Mouse (Mus musculus): ENCODE data around the gene Ddx59. TPM values are rescaled to one million over a fixed set of nuclear protein-coding genes. Genes with fewer than 3 reads are reported as not detected.

Gene Ddx59
- polyA plus RNA-seq, 1 experiment, result 1.9 TPM

DNA sequence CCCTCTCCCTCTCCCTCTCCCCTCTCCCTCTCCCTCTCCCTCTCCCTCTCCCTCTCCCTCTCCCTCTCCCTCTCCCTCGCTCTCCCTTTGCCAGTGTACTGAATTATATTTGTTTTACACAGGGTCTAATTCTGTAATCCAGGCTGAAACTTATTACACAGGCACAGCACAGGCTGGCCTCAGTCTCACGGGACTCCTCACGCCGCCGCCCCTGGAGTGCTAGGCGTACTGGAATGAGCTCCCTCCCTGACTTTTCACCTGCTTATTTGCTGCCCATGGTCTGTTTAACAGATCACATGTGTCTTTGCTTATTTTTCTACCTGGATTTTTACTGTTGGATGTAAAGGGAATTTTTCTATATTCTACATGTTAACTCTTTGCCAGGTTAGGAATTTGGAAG, 28.2 kb upstream of the Ddx59 start:
- TF ChIP-seq CTCF (IDR thresholded peaks at IDR 0.05; ENCODE audit: extremely low read depth, insufficient read depth, insufficient read length, insufficient replicate concordance) (no peak), POLR2A (IDR thresholded peaks at IDR 0.05; ENCODE audit: low read depth, low read length) (no peak)
- Histone ChIP-seq H3K27me3 (ENCODE audit: control insufficient read depth, insufficient read depth, low read length) (no peaks in the 10 kb centered on the region), H3K4me3 (ENCODE audit: extremely low read depth, insufficient read depth, insufficient read length) (no peak overlapping the region), H3K36me3 (ENCODE audit: control insufficient read depth, insufficient read depth, low read length) (no peaks in the 10 kb centered on the region), H3K4me1 (ENCODE audit: control insufficient read depth, insufficient read depth, insufficient read length) (no peaks in the 10 kb centered on the region), H3K27ac (ENCODE audit: insufficient read depth, low read length) (no peak overlapping the region)
- WGBS, result 88% methylated on average over 5 of the region's 6 CpGs
- no peak for DNase-seq (ENCODE audit: low read depth in 1 of 2, low spot score in 2 of 2)

DNA sequence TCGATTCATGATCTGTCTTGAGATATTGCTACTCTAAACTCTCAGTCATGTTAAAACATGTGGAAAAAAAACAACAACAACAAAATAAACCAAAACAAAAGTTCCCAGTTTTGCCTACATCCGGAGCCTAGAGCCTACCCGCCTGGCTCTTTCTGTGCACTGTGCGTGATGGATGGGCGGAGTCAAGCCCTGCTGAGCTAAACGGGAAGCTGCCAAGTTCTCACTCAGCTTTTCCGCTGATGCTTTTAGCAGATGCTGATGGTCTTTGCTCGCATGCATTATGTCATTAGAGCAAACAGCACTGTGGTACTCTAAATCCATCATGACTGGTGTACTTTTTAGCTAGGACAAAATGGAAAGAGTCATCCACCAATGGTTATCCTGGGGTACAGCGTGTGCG, 20.6 kb upstream of the Ddx59 start:
- no peak for DNase-seq (ENCODE audit: low read depth in 1 of 2, low spot score in 2 of 2)
- TF ChIP-seq CTCF (IDR thresholded peaks at IDR 0.05; ENCODE audit: extremely low read depth, insufficient read depth, insufficient read length, insufficient replicate concordance) (no peak), POLR2A (IDR thresholded peaks at IDR 0.05; ENCODE audit: low read depth, low read length) (no peak)
- H3K4me1 ChIP-seq (ENCODE audit: control insufficient read depth, insufficient read depth, insufficient read length), result no peaks in the 10 kb centered on the region
- no peak overlapping the region for H3K27ac ChIP-seq (ENCODE audit: insufficient read depth, low read length)
- no peak overlapping the region for H3K4me3 ChIP-seq (ENCODE audit: extremely low read depth, insufficient read depth, insufficient read length)
- no peaks in the 10 kb centered on the region for H3K36me3 ChIP-seq (ENCODE audit: control insufficient read depth, insufficient read depth, low read length)
- WGBS, result 34% methylated on average over 10 of the region's 10 CpGs
- H3K27me3 ChIP-seq (ENCODE audit: control insufficient read depth, insufficient read depth, low read length), result no peaks in the 10 kb centered on the region

DNA sequence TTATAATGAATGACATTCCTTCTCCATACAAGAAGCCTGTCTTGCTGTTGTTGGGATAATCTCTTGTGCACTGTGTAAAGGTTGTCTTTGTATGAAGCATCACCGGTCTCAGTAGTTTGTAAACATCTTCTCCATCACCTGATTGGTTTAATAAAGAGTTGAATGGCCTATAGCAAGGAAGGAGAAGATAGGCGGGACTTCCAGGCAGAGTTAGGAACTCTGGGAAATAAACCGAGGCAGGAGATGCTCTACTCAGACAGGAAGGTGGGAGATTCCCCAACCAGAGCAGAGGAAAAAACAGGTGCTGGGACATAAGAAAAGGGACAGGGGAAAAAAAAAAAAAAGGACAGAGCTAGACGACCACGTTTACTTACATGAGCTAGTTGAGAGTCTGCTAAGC, 20.0 kb upstream of the Ddx59 start:
- 59% methylated on average over 5 of the region's 5 CpGs for WGBS
- no peak overlapping the region for H3K4me3 ChIP-seq (ENCODE audit: extremely low read depth, insufficient read depth, insufficient read length)

DNA sequence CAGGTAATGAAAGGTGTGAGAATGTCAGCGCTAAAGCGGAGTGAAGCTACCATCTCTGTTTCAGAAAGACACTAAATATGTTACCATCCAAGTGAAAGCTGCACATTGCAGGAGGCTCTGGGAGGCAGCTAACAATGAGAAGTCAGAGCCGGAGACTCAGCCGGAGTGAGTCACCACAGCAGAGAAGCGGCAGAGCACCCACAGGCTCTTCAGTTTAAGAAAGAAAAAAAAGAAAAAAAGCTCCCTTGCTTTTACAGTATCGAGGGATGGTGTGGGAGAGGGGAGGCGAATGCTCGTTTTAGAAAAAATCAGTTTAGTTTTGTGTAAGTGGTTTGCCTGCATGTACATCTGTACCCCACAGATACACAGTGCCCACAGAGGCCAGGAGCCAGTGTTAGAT, 13.8 kb upstream of the Ddx59 start:
- H3K27ac ChIP-seq (ENCODE audit: insufficient read depth, low read length), result no peak overlapping the region
- WGBS, result 82% methylated on average over 8 of the region's 8 CpGs
- H3K4me3 ChIP-seq (ENCODE audit: extremely low read depth, insufficient read depth, insufficient read length), result no peak overlapping the region
- H3K27me3 ChIP-seq (ENCODE audit: control insufficient read depth, insufficient read depth, low read length), result no peaks in the 10 kb centered on the region
- no peak for DNase-seq (ENCODE audit: low read depth in 1 of 2, low spot score in 2 of 2)
- no peak for TF ChIP-seq CTCF (IDR thresholded peaks at IDR 0.05; ENCODE audit: extremely low read depth, insufficient read depth, insufficient read length, insufficient replicate concordance)
- TF ChIP-seq POLR2A (IDR thresholded peaks at IDR 0.05; ENCODE audit: low read depth, low read length), result no peak
- H3K36me3 ChIP-seq (ENCODE audit: control insufficient read depth, insufficient read depth, low read length), result no peaks in the 10 kb centered on the region
- H3K4me1 ChIP-seq (ENCODE audit: control insufficient read depth, insufficient read depth, insufficient read length), result no peaks in the 10 kb centered on the region

More for the DNA sequence above, 20.0 kb upstream of the Ddx59 start:
- H3K36me3 ChIP-seq (ENCODE audit: control insufficient read depth, insufficient read depth, low read length), result no peaks in the 10 kb centered on the region
- no peak overlapping the region for H3K27ac ChIP-seq (ENCODE audit: insufficient read depth, low read length)
- H3K4me1 ChIP-seq (ENCODE audit: control insufficient read depth, insufficient read depth, insufficient read length), result no peaks in the 10 kb centered on the region
- DNase-seq (ENCODE audit: low read depth in 1 of 2, low spot score in 2 of 2), result no peak
- H3K27me3 ChIP-seq (ENCODE audit: control insufficient read depth, insufficient read depth, low read length), result no peaks in the 10 kb centered on the region
- TF ChIP-seq POLR2A (IDR thresholded peaks at IDR 0.05; ENCODE audit: low read depth, low read length), result no peak

DNA sequence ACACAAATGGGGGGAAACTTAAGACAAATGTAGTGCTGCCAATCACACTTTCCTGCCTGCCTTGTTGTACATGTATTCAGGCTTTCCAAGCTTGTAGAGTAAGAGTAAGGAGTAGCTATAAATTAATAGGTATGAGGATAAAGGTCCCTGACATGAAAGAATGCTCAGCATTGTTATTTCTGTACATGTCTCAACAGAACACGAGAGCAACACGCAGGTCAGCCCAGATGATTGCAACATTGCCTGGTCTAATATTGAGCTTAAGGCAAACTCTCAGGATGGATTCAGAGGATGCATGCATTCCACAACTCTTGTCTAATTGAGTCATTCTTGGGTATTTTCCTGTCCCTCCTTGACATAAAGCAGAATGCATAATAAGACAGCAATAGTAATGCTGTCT, 5.4 kb upstream of the Ddx59 start:
- H3K4me3 ChIP-seq (ENCODE audit: extremely low read depth, insufficient read depth, insufficient read length), result no peak overlapping the region
- no peak for DNase-seq (ENCODE audit: low read depth in 1 of 2, low spot score in 2 of 2)
- H3K4me1 ChIP-seq (ENCODE audit: control insufficient read depth, insufficient read depth, insufficient read length), result no peaks in the 10 kb centered on the region
- H3K36me3 ChIP-seq (ENCODE audit: control insufficient read depth, insufficient read depth, low read length), result no peaks in the 10 kb centered on the region
- H3K27me3 ChIP-seq (ENCODE audit: control insufficient read depth, insufficient read depth, low read length), result no peaks in the 10 kb centered on the region
- whole genome bisulfite sequencing, result 97% methylated on average over 2 of the region's 2 CpGs
- TF ChIP-seq CTCF (IDR thresholded peaks at IDR 0.05; ENCODE audit: extremely low read depth, insufficient read depth, insufficient read length, insufficient replicate concordance) (no peak), POLR2A (IDR thresholded peaks at IDR 0.05; ENCODE audit: low read depth, low read length) (no peak)
- H3K27ac ChIP-seq (ENCODE audit: insufficient read depth, low read length), result no peak overlapping the region

DNA sequence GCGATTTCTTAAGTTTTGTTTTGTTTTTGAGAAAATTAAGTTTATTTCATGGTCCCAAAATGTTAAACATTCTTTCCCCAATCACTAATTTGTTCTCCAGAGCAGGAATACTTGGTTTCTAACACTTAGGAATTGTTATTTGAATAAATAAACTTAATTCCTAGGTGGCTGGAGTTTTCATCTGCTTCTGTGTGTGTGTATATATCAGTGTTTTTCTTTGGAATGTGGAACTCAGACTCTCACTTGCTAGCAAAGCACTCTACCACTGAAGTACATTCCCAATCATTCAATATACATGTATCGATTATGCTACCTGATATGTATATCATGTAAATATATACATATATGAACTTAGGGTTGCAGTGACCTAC, 670 bp downstream of the Ddx59 start:
- no peak for DNase-seq (ENCODE audit: low read depth in 1 of 2, low spot score in 2 of 2)
- 48% methylated on average over 2 of the region's 2 CpGs for WGBS
- Histone ChIP-seq H3K27ac (ENCODE audit: insufficient read depth, low read length) (no peak overlapping the region), H3K4me3 (ENCODE audit: extremely low read depth, insufficient read depth, insufficient read length) (peak overlapping the region; percentile 97), H3K4me1 (ENCODE audit: control insufficient read depth, insufficient read depth, insufficient read length) (no peaks in the 10 kb centered on the region; the same call in 1 of the 2 replicates), H3K36me3 (ENCODE audit: control insufficient read depth, insufficient read depth, low read length) (no peaks in the 10 kb centered on the region), H3K27me3 (ENCODE audit: control insufficient read depth, insufficient read depth, low read length) (no peaks in the 10 kb centered on the region)
- TF ChIP-seq POLR2A (IDR thresholded peaks at IDR 0.05; ENCODE audit: low read depth, low read length) (no peak), CTCF (IDR thresholded peaks at IDR 0.05; ENCODE audit: extremely low read depth, insufficient read depth, insufficient read length, insufficient replicate concordance) (no peak)

DNA sequence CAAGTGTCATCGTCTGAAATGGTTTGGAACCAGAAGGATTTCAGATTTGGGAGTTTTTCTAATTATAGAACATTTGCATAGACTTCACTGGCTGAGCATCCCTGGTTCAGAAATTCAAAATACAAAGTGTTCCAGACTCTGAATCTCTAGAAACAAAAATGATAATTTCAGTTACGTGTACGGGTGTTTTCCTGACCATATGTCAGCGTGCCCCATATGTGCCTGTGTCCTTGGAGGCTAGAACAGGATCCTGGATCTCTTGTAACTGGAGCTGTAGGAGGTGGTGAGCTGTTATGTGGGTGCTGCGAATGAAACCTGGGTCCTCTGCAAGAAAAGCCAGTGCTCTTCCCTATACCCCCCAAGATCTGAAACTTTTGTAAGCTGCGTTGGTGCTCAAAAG, 3.3 kb downstream of the Ddx59 start:
- Histone ChIP-seq H3K4me3 (ENCODE audit: extremely low read depth, insufficient read depth, insufficient read length) (no peak overlapping the region), H3K4me1 (ENCODE audit: control insufficient read depth, insufficient read depth, insufficient read length) (no peaks in the 10 kb centered on the region; the same call in 1 of the 2 replicates), H3K36me3 (ENCODE audit: control insufficient read depth, insufficient read depth, low read length) (no peaks in the 10 kb centered on the region; the same call in 1 of the 2 replicates), H3K27ac (ENCODE audit: insufficient read depth, low read length) (no peak overlapping the region), H3K27me3 (ENCODE audit: control insufficient read depth, insufficient read depth, low read length) (no peaks in the 10 kb centered on the region)
- no peak for DNase-seq (ENCODE audit: low read depth in 1 of 2, low spot score in 2 of 2)
- no peak for TF ChIP-seq POLR2A (IDR thresholded peaks at IDR 0.05; ENCODE audit: low read depth, low read length)
- no peak for TF ChIP-seq CTCF (IDR thresholded peaks at IDR 0.05; ENCODE audit: extremely low read depth, insufficient read depth, insufficient read length, insufficient replicate concordance)
- WGBS, result 94% methylated on average over 6 of the region's 6 CpGs

Measured in spleen, adult 2 months (tissue).